In genomic region chr12:117439015-117439605, GRCm38 (mm10) we compare ENCODE assay signal across 13 mouse cellular contexts.
DNase-seq lines count a peak whose midpoint lies in the region; ATAC-seq and TF ChIP-seq lines count a peak whose summit lies in the region.
"Had no signal": no experiment of that assay in that cellular context is flagged by ENCODE, and none has a peak within 500 bp of the region (broad histone marks: within the 10 kb centered on the region; RNA-seq: fewer than 3 reads in every experiment).

No protein-coding gene starts in this region.

- no peak overlapping the region for H3K4me3 ChIP-seq in lung, embryonic 15.5 days
- H3K4me3 ChIP-seq in lung, adult 2 months (replicated peaks; ENCODE audit: extremely low read depth, low read depth, low read length), result no peak overlapping the region
- H3K4me3 ChIP-seq in lung, embryonic 16.5 days (ENCODE audit: low read length), result no peak overlapping the region

- H3K9ac ChIP-seq in lung, embryonic 15.5 days, result no peak overlapping the region
- no peak overlapping the region for H3K9ac ChIP-seq in lung, embryonic 16.5 days (ENCODE audit: low read length)

- peaks cover 10% of the 10 kb centered on the region for H3K4me1 ChIP-seq in lung, embryonic 15.5 days
- H3K4me1 ChIP-seq in lung, adult 2 months (ENCODE audit: control insufficient read depth, insufficient read depth, low read length), result no peaks in the 10 kb centered on the region
- H3K4me1 ChIP-seq in lung, embryonic 16.5 days (replicated peaks; ENCODE audit: control insufficient read depth, insufficient read depth, low read length), result peaks cover 11% of the 10 kb centered on the region; the same call in 1 of the 2 replicates

- peak; percentile 83 for ATAC-seq in lung, embryonic 15.5 days (ENCODE audit: borderline replicate concordance, extremely low read depth, low FRiP score, low TSS enrichment)
- ATAC-seq in lung, embryonic 16.5 days (ENCODE audit: low read depth), result peak; percentile 90
- ATAC-seq in inflammation-experienced regulatory T-cells, adult 6 months, result no peak

- TF ChIP-seq POLR2A in lung, adult 2 months (IDR thresholded peaks at IDR 0.05; ENCODE audit: borderline replicate concordance, extremely low read depth, low read depth, low read length), result no peak

- 40% methylated on average over 11 of the region's 11 CpGs for WGBS in lung, embryonic 15.5 days
- 57% methylated on average over 11 of the region's 11 CpGs for WGBS in lung, adult 2 months
- 37% methylated on average over 11 of the region's 11 CpGs for WGBS in lung, embryonic 16.5 days

- DNase-seq in lung, adult 2 months, result no peak
- peak; percentile 58 to 72 for DNase-seq in layer of hippocampus, adult 8-10 months (ENCODE audit: low spot score in 2 of 2)
- DNase-seq in right cerebral cortex, postnatal 4 days, result peak; percentile 29
- no peak for DNase-seq in c-Kit-positive CD71-positive TER-119-positive erythroid progenitor cells, embryonic 14.5 days (ENCODE audit: low spot score)
- no peak for DNase-seq in B cell, adult 2 months
- DNase-seq: adrenal gland, postnatal 14 days; cerebellum, adult 2 months; heart, postnatal 4 days; kidney, adult 8-10 months had no signal

- H3K27me3 ChIP-seq in lung, embryonic 15.5 days, result no peaks in the 10 kb centered on the region
- no peaks in the 10 kb centered on the region for H3K27me3 ChIP-seq in lung, embryonic 16.5 days (ENCODE audit: control insufficient read depth, insufficient read depth, low read depth, low read length)
- H3K27me3 ChIP-seq: CH12.LX had no signal

- TF ChIP-seq CTCF in lung, adult 2 months (IDR thresholded peaks at IDR 0.05; ENCODE audit: insufficient read depth, low read length), result no peak

- H3K9me3 ChIP-seq in lung, embryonic 15.5 days, result no peaks in the 10 kb centered on the region
- no peaks in the 10 kb centered on the region for H3K9me3 ChIP-seq in lung, embryonic 16.5 days (ENCODE audit: control insufficient read depth, low read length)

- no peaks in the 10 kb centered on the region for H3K36me3 ChIP-seq in lung, embryonic 15.5 days
- H3K36me3 ChIP-seq in lung, embryonic 16.5 days (ENCODE audit: control insufficient read depth, insufficient read depth, low read length), result no peaks in the 10 kb centered on the region

- H3K4me2 ChIP-seq in lung, embryonic 15.5 days, result no peak overlapping the region
- H3K4me2 ChIP-seq in lung, embryonic 16.5 days (ENCODE audit: low read depth, low read length), result no peak overlapping the region

- no peak overlapping the region for H3K27ac ChIP-seq in lung, embryonic 15.5 days
- no peak overlapping the region for H3K27ac ChIP-seq in lung, embryonic 16.5 days (ENCODE audit: low read length)

Comparison
In these comparisons a context has a peak if more than half of its experiments do, and no peak if none do; other contexts are left out.
1. DNase-seq: peak in layer of hippocampus, adult 8-10 months (2 of 2) and right cerebral cortex, postnatal 4 days (single experiment); none in lung, adult 2 months (single experiment), c-Kit-positive CD71-positive TER-119-positive erythroid progenitor cells, embryonic 14.5 days (single experiment) and B cell, adult 2 months (0 of 2).